Mouse (Mus musculus) hindbrain, embryonic 14.5 days (tissue): Measurements from ENCODE around the gene Cbll1. TPM values are rescaled to one million over a fixed set of nuclear protein-coding genes. Genes with fewer than 3 reads are reported as not detected.
"Not testable (repeated sequence)": the region's sequence is repeated elsewhere in the genome, so short reads cannot be mapped to it uniquely, and the experiment has no call there.

Experiments used
- ATAC-seq: fragments of 200-750 bp; cut with Nextera tagmentation; 2 replicates; pipeline ENCODE4 v1.8.0; 2017; ENCODE audit warnings: moderate number of reproducible peaks, mild to moderate bottlenecking, moderate TSS enrichment, moderate library complexity; ENCODE audit not compliant: low FRiP score
- DNase-seq: peaks from one replicate; pipeline ENCODE4 v3.0.0-alpha.2; 2015; ENCODE audit warnings: low spot score
- H3K27ac ChIP-seq: fragments of 300-500 bp; sonication (generic); 2 replicates; pipeline ENCODE4 v1.5.1; 2014; ENCODE audit warnings: mild to moderate bottlenecking, moderate library complexity
- H3K27me3 ChIP-seq: fragments of 300-500 bp; sonication (generic); 2 replicates; pipeline ENCODE4 v1.6.1; 2014; ENCODE audit warnings: mild to moderate bottlenecking, low read length, mixed read lengths; ENCODE audit not compliant: control insufficient read depth, insufficient read depth
- H3K36me3 ChIP-seq: fragments of 300-500 bp; sonication (generic); replicated peaks from 2 replicates; pipeline ENCODE4 v1.6.1; 2014; ENCODE audit not compliant: control insufficient read depth, insufficient read depth
- H3K4me1 ChIP-seq: fragments of 300-500 bp; sonication (generic); replicated peaks from 2 replicates; pipeline ENCODE4 v1.6.1; 2014; ENCODE audit warnings: antibody characterized with exemption, low read length, mixed read lengths; ENCODE audit not compliant: control insufficient read depth, insufficient read depth
- H3K4me2 ChIP-seq: fragments of 300-500 bp; sonication (generic); replicated peaks from 2 replicates; pipeline ENCODE4 v1.6.1; 2014; ENCODE audit warnings: mild to moderate bottlenecking, moderate library complexity
- H3K4me3 ChIP-seq: fragments of 300-500 bp; sonication (generic); replicated peaks from 2 replicates; pipeline ENCODE4 v1.5.1; 2014; ENCODE audit warnings: mild to moderate bottlenecking, low read length
- H3K9ac ChIP-seq: fragments of 300-500 bp; sonication (generic); 2 replicates; pipeline ENCODE4 v1.6.1; 2014
- H3K9me3 ChIP-seq: fragments of 300-500 bp; sonication (generic); 2 replicates; pipeline ENCODE4 v1.6.1; 2016; ENCODE audit warnings: low read length; ENCODE audit not compliant: control insufficient read depth
- WGBS: fragments of 180-500 bp; shearing (Covaris S2); extraction: QIAGEN DNeasy Blood & Tissue Kit; methylation state at CpG from one replicate; pipeline ENCODE4 v1.1.7; 2014; 5-methylcytosine and 5-hydroxymethylcytosine counted together
- polyA plus RNA-seq: library from polyadenylated mRNA; unstranded; fragments of >200 nt; fragmentation: Nextera tagmentation; extraction: Ambion mirVana; gene quantifications from 2 replicates; pipeline ENCODE4 v1.2.1, GENCODE M21; 2014

Gene Cbll1
- polyA plus RNA-seq, 1 experiment from 2014 or later, result 20.2 TPM

DNA sequence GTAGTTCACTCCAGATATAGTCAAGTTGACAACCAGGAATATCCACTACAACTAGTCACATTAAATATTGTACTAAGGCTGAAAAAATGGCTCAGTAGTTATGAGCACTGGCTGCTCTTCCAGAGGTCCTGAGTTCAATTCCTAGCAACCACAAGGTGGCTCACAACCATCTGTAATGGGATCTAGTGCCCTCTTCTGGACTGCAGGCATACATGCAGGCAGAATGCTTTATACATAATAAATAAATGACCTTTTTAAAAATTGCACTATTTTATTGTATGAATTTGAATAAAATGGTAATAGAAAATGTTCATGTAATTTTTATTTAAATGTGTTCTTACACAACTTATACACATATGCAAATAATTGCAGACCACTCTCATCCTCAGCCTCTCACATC lies 3.8 kb upstream of the Cbll1 start:
- Histone ChIP-seq H3K4me2 (no peak overlapping the region), H3K9ac (no peak overlapping the region), H3K36me3 (no peaks in the 10 kb centered on the region), H3K4me3 (no peak overlapping the region), H3K27me3 (no peaks in the 10 kb centered on the region), H3K4me1 (peaks cover 13% of the 10 kb centered on the region), H3K9me3 (no peaks in the 10 kb centered on the region), H3K27ac (no peak overlapping the region)
- ATAC-seq, result no peak
- no peak for DNase-seq

DNA sequence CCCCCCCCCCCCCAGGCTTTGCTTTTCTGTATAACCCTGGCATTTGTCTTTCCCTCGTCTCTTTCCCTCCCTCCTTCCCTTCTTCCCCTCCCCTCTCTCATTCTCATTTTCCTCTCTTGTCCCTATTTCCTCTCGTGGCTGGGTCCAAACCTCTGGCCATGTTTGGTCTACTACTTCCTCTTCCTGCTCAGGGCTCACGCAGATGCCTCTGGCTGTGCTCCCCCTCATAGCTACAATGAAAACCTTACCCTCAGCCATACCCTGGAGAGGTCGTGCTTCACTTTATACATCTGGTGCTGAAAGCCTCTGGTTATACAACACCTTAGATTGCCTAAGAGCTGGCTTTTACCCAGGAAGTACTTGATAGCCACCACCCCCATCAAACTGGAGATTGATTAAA lies 1.9 kb upstream of the Cbll1 start:
- no peaks in the 10 kb centered on the region for H3K36me3 ChIP-seq
- peaks cover 18% of the 10 kb centered on the region for H3K4me1 ChIP-seq
- H3K4me2 ChIP-seq, result no peak overlapping the region
- no peak overlapping the region for H3K9ac ChIP-seq
- H3K27ac ChIP-seq, result no peak overlapping the region
- no peaks in the 10 kb centered on the region for H3K27me3 ChIP-seq
- H3K4me3 ChIP-seq, result no peak overlapping the region
- no peaks in the 10 kb centered on the region for H3K9me3 ChIP-seq
- DNase-seq (no peak), ATAC-seq (no peak)
- WGBS, result 69% methylated on average over 4 of the region's 4 CpGs

DNA sequence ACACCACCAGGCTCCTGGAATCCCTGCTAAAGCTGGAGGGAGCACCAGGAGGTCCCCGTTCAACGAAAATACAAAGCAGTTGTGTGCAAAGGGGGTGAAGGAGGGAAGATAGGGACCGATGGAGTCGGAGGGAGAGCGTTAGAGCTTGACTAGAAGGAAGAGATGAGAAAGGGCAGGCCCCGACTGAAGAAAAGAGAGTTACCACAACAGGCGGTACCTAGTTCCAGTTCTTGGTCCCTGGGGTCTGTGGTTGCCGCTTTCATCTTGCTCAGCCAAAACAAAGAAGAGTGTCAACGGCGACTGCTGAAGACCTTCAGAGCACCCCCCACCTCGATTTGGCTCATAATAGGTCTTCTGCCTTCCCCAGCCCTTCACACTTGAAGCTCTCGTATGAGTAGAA lies 780 bp upstream of the Cbll1 start:
- Histone ChIP-seq H3K36me3 (no peaks in the 10 kb centered on the region), H3K4me1 (peaks cover 21% of the 10 kb centered on the region), H3K27ac (peak overlapping the region; percentile 89), H3K9me3 (no peaks in the 10 kb centered on the region), H3K4me3 (peak overlapping the region; percentile 75), H3K27me3 (no peaks in the 10 kb centered on the region), H3K9ac (peak overlapping the region; percentile 84), H3K4me2 (peak overlapping the region; percentile 72)
- DNase-seq, result peak; percentile 65
- WGBS, result under 1% methylated on average over 12 of the region's 12 CpGs
- no peak; the same call in 1 of the 2 replicates for ATAC-seq

DNA sequence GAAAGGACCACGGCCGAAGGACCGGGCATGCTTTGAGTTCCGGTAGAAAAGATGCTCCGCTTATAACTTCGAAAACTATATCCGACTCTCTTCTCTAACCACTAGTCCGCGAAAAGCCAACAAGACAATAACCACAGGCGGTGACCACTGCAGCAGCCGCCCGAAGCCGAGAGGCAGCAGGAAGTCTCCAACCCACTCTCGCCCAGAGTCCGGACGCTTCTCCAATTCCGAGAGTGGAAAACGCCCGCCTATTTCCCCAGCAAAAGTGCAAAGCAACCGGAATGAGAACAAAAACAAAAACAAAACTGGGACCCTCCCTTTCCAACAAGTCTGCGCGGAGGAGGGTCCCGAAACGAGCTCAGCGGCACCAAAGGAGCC lies 491 bp downstream of the Cbll1 start:
- no peak for ATAC-seq
- Histone ChIP-seq H3K9ac (peak overlapping the region; percentile 84), H3K4me2 (peak overlapping the region; percentile 72), H3K27me3 (no peaks in the 10 kb centered on the region), H3K27ac (peak overlapping the region; percentile 89), H3K4me3 (peak overlapping the region; percentile 75), H3K4me1 (peaks cover 21% of the 10 kb centered on the region), H3K9me3 (no peaks in the 10 kb centered on the region), H3K36me3 (peaks cover 6% of the 10 kb centered on the region)
- DNase-seq, result no peak
- 1% methylated on average over 25 of the region's 25 CpGs for WGBS

DNA sequence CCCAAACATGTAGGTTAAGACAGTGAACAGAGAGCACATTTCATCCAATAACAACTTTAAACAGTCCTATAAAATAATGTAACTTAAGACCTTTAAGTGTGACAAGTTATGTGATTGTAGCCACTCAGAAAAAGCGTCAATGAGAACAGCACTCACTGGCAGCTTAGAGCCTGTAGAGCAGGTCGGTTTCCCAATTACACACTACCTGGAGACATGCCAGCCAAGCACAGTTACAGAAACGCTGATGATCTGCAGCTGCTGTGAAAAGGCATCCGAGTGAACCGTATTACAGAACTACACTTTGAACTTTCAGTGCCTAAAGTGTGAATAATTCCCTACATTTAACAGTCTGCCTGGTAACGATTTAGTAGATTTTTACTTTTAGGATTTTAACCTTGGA lies 13.0 kb downstream of the Cbll1 start:
- no peak overlapping the region for H3K4me2 ChIP-seq
- no peak overlapping the region for H3K4me3 ChIP-seq
- peaks cover 45% of the 10 kb centered on the region for H3K36me3 ChIP-seq
- no peaks in the 10 kb centered on the region for H3K9me3 ChIP-seq
- no peak overlapping the region for H3K9ac ChIP-seq
- no peak overlapping the region for H3K27ac ChIP-seq
- no peaks in the 10 kb centered on the region for H3K4me1 ChIP-seq
- no peaks in the 10 kb centered on the region for H3K27me3 ChIP-seq
- 87% methylated on average over 6 of the region's 6 CpGs for WGBS
- no peak for DNase-seq
- ATAC-seq, result no peak

DNA sequence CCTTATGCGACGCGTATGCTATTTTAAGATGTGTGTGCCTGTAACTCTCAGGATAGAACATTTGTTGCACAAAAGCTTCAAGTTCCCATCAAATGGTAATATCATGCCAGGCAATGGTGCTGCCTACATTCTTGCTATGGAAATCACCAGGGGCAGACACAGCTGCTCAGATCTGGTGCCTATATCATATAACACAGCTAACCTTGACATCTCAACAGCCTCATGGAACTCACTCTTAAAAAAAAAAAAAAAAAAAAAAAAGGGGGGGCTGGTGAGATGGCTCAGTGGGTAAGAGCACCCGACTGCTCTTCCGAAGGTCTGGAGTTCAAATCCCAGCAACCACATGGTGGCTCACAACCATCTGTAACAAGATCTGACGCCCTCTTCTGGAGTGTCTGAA lies 21.2 kb downstream of the Cbll1 start:
- not testable (repeated sequence) for H3K27ac ChIP-seq, DNase-seq, H3K9me3 ChIP-seq, H3K4me3 ChIP-seq, H3K4me1 ChIP-seq, H3K9ac ChIP-seq, ATAC-seq, H3K27me3 ChIP-seq, H3K36me3 ChIP-seq, H3K4me2 ChIP-seq
- WGBS, result 90% methylated on average over 4 of the region's 6 CpGs

DNA sequence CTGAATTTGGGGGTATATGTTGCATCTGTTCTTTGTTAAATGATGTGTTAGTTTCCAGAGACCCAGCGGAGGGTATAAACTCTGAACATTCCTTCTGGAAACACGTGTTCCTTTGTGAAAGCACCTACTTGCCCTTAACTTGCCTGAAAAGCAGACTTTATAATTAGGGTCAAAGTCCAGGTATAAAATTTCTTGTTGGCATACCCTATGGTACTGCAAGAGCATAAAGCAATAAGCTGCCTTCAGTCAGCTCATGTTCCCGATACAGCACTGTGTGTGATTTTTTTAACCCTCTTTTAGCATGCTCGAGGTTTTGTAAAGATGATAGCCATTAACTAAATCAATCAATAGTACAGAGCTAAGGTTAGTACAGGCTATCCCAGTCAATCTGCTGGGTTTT lies 36.8 kb downstream of the Cbll1 start:
- H3K27me3 ChIP-seq, result no peaks in the 10 kb centered on the region
- H3K4me1 ChIP-seq, result no peaks in the 10 kb centered on the region
- no peak for ATAC-seq
- H3K4me3 ChIP-seq, result no peak overlapping the region
- WGBS, result 90% methylated on average over 4 of the region's 4 CpGs
- no peak overlapping the region for H3K9ac ChIP-seq
- H3K36me3 ChIP-seq, result no peaks in the 10 kb centered on the region
- no peak overlapping the region for H3K27ac ChIP-seq
- DNase-seq, result no peak
- no peak overlapping the region for H3K4me2 ChIP-seq
- no peaks in the 10 kb centered on the region for H3K9me3 ChIP-seq

DNA sequence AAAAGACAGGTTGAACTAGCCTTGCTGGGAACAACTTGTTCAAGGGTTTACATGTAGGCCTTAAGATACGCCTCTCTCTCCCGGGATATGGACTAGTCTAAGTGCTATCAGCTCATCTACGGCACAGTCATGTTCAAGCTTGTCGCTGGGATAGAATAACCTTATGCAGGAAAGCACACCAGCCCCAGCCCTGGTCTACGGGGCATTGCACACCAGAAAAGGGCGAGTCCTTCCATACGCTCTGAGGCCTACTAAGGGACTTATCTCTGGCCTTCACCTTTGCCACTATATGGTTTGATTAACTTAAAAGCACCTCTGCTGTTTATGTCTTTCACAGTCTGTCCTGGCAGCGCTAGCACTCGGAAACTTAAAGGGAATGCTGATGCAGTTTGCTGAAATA lies 38.0 kb downstream of the Cbll1 start:
- Histone ChIP-seq H3K36me3 (no peaks in the 10 kb centered on the region), H3K4me3 (no peak overlapping the region), H3K27me3 (no peaks in the 10 kb centered on the region), H3K9me3 (no peaks in the 10 kb centered on the region), H3K9ac (no peak overlapping the region), H3K4me2 (no peak overlapping the region), H3K4me1 (no peaks in the 10 kb centered on the region), H3K27ac (no peak overlapping the region)
- 93% methylated on average over 9 of the region's 9 CpGs for WGBS
- DNase-seq, result no peak
- ATAC-seq, result no peak

DNA sequence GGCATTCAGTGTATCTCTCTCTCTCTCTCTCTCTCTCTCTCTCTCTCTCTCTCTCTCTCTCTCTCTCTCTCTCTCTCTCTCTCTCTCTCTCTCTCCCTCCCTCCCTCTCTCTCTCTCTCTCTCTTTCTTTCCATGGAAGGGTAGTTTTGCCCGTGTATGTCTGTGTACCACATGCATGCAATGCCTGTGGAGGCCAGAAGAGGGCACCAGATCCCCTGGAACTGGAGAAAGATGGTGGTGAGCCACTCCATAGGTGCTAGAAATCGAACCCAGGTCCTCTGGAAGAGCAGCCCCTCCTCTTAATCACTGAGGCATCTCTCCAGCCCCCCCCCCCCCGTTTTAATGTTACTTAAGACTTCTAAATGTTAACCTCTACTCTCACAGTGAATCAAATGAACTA lies 39.1 kb downstream of the Cbll1 start:
- H3K27ac ChIP-seq, H3K4me3 ChIP-seq, H3K9ac ChIP-seq, H3K4me1 ChIP-seq, ATAC-seq, DNase-seq, H3K36me3 ChIP-seq, H3K27me3 ChIP-seq, H3K4me2 ChIP-seq, H3K9me3 ChIP-seq: not testable (repeated sequence)
- 41% methylated on average over 3 of the region's 3 CpGs for WGBS

DNA sequence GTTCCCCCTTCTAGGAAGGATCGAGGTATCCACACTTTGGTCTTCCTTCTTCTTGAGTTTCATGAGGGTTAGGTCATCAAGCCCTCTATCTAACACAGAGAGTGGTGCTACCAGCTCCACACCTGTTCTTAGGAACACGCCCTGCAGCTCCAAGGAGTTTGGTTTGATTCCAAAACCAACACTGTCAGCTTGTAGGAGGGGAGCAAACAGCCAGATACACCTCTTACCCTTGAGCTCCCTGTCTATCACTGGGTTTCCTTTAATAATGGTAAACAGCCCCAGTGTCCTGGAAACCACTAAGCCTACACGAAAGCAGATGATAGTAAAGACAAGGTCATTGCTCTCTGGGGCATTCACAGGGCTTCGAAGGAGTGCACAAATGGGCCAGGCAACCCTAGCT lies 40.9 kb downstream of the Cbll1 start:
- ATAC-seq (no peak), DNase-seq (no peak)
- 85% methylated on average over 4 of the region's 4 CpGs for WGBS
- Histone ChIP-seq H3K4me2 (no peak overlapping the region), H3K27ac (no peak overlapping the region), H3K36me3 (no peaks in the 10 kb centered on the region), H3K9ac (no peak overlapping the region), H3K9me3 (no peaks in the 10 kb centered on the region), H3K4me3 (no peak overlapping the region), H3K4me1 (no peaks in the 10 kb centered on the region), H3K27me3 (no peaks in the 10 kb centered on the region)
